Mouse (Mus musculus): ENCODE results near the gene Me1. TPM values are rescaled to one million over a fixed set of nuclear protein-coding genes. Genes with fewer than 3 reads are reported as not detected.

Me1 gene
- total RNA-seq, 2 experiments from 2014 or later: 139 to 175 TPM

GRCm38 (mm10) chr9:86667138-86667750, 28.5 kb downstream of the Me1 start:
- DNase-seq: no peak
- intact Hi-C loops (cut with DNase I): no loop called here

DNA sequence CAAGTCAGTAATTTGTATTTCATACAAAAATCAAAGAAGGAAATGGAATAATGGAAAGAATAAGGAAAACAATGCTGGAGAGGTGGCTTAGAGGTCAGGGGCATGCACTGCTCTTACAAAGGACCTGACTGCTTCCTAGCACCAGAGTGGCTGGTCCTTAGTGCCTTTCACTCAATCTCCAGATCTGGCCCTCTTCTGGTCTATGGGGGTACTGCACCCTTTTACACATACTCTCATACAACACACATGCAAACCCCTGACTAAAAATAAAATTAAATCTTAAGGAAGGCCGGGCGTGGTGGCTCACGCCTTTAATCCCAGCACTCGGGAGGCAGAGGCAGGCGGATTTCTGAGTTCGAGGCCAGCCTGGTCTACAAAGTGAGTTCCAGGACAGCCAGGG, 34.1 kb downstream of the Me1 start:
- intact Hi-C loops (cut with DNase I): no loop called here
- DNase-seq: no peak

DNA sequence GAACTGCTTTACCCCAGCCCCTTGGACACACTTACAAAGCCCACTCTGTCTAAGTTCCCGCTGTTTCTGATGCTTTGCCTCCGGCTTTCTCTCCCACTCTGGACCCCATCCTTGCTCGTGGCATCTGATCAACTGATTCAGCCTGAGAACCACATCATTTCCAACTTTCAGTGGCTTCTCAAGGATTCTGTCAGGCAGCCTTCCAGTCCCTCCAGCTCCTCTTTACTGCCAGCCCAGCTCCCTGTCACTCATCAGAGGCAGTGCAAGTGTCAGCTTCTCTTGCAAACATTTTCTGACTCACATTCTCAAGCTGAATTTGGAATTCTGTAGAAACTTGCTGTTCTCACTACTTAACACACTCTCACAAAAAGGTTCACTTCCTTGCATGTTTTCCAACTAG, 34.5 kb downstream of the Me1 start:
- intact Hi-C loops (cut with DNase I): no loop called here
- no peak for DNase-seq

- no peak for DNase-seq
- intact Hi-C loops (cut with DNase I): no loop called here
These were observed 35.4 kb downstream of the Me1 start for GRCm38 (mm10) chr9:86660327-86660726.

DNA sequence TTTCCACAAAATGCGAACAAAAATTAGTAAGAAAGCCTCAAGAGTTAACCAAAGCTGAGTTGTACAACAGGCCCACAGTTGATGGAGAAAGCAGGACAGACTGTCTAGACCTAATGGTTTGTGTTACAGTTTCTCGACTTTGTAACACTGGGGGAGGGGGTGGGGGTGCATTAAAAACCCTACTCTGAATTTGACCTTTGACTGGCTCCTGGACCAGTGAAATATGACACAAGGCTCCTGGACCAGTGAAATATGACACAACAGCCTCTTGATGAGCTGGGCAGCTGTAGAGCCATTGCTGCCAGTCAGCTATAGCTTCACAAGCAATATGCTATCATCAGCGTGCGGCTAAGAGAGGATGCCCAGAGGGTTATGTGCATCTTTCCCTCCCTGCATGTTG, 37.4 kb downstream of the Me1 start:
- intact Hi-C loops (cut with DNase I): loop anchor here (5.0 kb wide), 1 partner anchor 39 kb away; the partner anchor contains the start of gene Me1
- no peak for DNase-seq

- intact Hi-C loops (cut with DNase I): no loop called here
- DNase-seq: no peak
These were observed 43.6 kb downstream of the Me1 start for GRCm38 (mm10) chr9:86652194-86652593.

DNA sequence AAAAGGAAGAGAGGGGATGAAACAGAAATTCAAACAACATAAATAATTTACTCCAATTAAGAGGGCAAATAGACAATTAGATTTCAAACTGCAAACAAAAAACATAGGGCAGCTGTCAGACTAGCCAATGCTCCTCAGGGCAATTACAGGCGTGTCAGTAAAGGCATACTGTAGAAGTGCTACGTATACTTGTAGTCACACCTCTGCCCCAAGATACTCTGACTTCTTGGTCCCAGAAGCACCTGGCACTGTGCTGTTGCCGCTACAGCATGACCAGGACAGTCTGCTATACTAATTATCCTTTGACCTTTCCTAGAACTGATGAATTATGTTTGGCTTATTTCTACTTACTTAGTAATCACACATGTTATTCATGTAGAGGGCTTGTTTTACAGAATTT, 44.5 kb downstream of the Me1 start:
- no peak for DNase-seq
- intact Hi-C loops (cut with DNase I): no loop called here

- intact Hi-C loops (cut with DNase I): no loop called here
- DNase-seq: no peak
These were observed 44.9 kb downstream of the Me1 start for GRCm38 (mm10) chr9:86650822-86651221.

GRCm38 (mm10) chr9:86647931-86648550, 47.7 kb downstream of the Me1 start:
- DNase-seq: no peak
- intact Hi-C loops (cut with DNase I): no loop called here

DNA sequence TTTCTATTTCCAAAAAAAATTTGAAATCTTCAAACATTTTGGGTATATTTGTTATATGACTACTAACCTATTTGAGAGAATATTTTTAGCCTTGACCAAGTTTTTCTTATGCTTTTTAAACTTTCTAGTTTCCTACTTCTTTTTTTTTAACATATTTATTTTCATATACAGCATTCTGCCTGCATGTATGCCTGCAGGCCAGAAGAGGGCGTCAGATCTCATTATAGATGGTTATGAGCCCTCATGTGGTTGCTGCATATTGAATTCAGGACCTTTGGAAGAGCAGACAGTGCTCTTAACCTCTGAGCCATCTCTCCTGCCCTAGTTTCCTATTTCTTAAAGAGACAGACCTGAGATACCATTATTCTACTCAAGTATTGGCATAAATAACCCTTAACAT, 48.9 kb downstream of the Me1 start:
- no peak for DNase-seq
- intact Hi-C loops (cut with DNase I): no loop called here

- DNase-seq: no peak
- intact Hi-C loops (cut with DNase I): no loop called here
These were observed 52.3 kb downstream of the Me1 start for GRCm38 (mm10) chr9:86643497-86643896.

GRCm38 (mm10) chr9:86638771-86639170, 57.0 kb downstream of the Me1 start:
- DNase-seq: no peak
- intact Hi-C loops (cut with DNase I): no loop called here

DNA sequence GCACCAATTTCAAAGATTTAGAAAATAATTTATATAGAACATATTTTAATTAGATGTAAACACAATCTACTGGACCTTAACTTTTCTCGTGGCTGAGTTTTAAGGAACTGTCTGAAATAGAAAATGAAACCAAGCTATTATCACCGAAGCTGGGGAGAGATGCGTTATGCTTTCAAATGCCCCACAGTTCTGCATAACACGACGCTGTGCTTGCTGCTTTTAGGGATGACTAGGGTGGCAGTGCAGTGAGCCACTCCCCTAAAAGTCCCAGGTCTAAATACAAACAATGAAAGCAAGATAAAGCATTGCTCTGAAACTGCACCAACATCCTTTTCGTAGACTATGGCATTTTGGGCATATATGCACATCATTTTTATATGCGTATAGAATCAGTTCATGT, 64.6 kb downstream of the Me1 start:
- no peak for DNase-seq
- intact Hi-C loops (cut with DNase I): no loop called here

DNA sequence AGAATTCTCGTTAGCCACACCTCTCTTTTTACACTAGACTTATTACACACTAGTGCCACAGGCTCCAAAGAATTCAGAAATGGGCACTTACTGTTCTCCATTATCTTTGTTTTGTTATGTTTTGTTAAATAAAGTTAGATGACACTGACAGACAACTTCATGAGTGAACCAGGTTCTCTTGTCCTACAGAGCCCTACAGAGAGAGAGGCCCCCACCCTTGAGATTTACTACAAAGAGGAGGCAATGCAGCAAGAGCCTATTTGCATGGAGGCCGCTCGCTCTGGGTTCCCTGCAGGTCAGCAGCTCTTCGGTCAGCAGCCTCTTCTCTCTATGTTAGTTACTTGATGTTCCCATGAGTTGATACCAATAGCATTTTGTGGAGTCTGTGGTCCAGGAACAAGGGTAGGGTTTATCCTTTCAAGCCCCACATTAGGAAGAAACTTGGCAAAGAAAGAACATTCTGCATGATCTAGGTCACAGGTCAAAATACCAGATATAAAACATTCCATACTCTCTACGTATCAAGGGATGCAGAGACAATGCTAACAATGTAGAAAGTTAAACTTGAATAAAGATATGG, 65.3 kb downstream of the Me1 start:
- intact Hi-C loops (cut with DNase I): no loop called here

DNA sequence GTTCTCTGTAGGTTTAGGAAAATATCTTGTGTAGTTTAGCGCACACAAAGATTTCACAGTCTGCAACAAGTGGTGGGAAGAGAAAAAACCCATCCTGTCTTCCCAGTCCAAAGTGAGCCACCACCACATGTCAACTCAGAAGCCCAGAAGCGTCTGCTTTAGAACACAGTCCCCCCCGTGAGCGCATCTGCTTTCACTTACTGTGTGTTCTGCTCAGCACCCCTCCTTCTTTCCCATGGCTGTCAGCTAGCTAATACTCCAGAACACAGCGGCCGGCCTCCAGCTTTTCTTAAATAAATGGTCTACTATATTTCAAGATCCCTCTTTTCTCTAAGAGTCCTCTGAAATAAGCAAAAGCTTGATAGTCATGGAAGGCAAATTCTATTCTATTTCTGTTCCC, 66.4 kb downstream of the Me1 start:
- intact Hi-C loops (cut with DNase I): no loop called here
- no peak for DNase-seq

More for the DNA sequence above, 65.3 kb downstream of the Me1 start:
- no peak for DNase-seq

- intact Hi-C loops (cut with DNase I): no loop called here
- no peak for DNase-seq
These were observed 67.8 kb downstream of the Me1 start for GRCm38 (mm10) chr9:86627745-86628496.

GRCm38 (mm10) chr9:86626906-86627305, 68.8 kb downstream of the Me1 start:
- no peak for DNase-seq
- intact Hi-C loops (cut with DNase I): no loop called here

- no peak for DNase-seq
- intact Hi-C loops (cut with DNase I): no loop called here
These were observed 71.0 kb downstream of the Me1 start for GRCm38 (mm10) chr9:86624781-86625180.

GRCm38 (mm10) chr9:86624039-86624438, 71.7 kb downstream of the Me1 start:
- intact Hi-C loops (cut with DNase I): no loop called here

DNA sequence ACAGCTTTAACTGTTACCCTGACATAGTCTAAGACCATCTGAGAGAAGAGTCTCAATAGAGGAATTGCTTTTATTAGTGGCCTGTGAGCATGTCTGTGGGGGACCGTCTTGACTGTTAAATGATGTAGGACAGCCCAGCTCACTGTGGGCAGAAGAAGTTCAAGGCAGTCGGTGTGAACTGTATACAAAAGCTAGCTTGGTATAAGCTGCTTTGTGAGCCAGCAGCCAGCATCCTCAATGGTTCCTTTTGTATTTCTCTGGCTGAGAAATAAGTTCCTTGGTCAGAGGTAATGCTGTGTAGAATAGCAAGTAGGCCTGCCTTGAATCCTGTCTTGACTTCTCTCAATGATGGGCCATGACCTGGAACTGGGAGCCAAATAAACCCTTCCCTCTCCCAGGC, 73.7 kb downstream of the Me1 start:
- DNase-seq: no peak
- intact Hi-C loops (cut with DNase I): no loop called here

More at GRCm38 (mm10) chr9:86624039-86624438, 71.7 kb downstream of the Me1 start:
- DNase-seq: no peak

DNA sequence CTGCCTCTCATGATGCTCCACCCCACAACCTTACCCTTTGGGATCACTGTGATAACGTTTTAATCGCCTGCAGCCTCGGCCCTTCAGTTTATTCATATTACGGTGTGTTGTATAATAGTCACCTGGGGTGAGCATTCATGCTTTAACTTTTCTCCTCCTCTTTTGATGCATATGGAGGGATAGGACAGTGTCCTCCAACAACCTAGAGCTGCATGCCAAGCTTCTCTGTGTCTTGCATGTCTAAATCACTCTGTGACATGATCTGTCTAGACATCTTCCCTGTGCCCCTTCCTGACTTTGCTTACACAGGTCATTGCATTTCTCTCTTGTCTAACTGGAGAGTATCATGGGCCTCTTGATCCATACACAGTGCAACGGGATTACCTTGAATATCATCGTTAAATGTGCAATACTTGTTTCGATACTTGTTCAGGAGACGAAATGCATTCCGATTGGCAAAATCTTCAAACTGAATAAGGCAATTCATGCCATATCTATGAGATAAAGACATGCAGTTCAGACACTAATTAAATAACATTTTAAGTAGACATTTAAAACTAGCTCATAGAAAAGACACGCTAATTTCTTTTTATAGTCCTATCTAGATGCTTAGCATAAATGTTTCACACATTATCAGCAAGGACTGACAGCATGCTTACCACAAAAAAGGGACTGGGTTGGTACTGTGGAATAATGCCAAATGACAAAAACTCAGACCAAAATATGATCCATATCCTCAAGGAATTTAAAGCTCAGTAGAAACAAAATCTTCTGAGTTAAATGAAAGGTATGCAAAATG, 76.2 kb downstream of the Me1 start:
- no peak for DNase-seq
- intact Hi-C loops (cut with DNase I): no loop called here

Data from gastrocnemius, postnatal 36 days (tissue).